ENCODE assay signal across 8 mouse cellular contexts in the genomic region with DNA sequence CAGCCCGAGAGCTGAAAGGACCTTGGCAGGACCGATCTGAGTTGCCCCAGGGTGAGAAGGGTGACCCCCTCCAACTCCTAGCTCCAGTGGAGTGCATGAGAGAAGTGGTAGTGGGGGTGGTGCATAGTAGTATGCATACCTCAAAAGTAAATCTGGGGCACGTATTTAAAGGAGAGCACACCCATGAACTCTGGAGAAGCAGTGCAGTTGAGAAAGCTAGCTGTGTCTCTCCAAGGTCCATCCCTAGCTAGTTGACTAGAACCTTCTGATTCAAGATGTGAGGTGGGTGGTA. TPM values are rescaled to one million over a fixed set of nuclear protein-coding genes. Genes with fewer than 3 reads are reported as not detected.
A peak's percentile ranks its signal among the peaks of the same experiment; 100 is the strongest.
DNase-seq lines count a peak whose midpoint lies in the region; ATAC-seq and TF ChIP-seq lines count a peak whose summit lies in the region.

No protein-coding gene starts in this region.

- 4% methylated on average over 3 of the region's 3 CpGs for WGBS in liver, embryonic 12.5 days (ENCODE audit: insufficient replicate concordance)
- 0% methylated on average over 3 of the region's 3 CpGs for WGBS in stomach, postnatal 0 days

- no peak for DNase-seq in gastrocnemius, adult 2 months
- no peak for DNase-seq in gastrocnemius, postnatal 4 days (ENCODE audit: low spot score in 2 of 2)
- DNase-seq in testis, postnatal 10 days (ENCODE audit: low spot score), result no peak
- no peak for DNase-seq in stomach, postnatal 0 days (ENCODE audit: low spot score)
- DNase-seq in ovary, postnatal 36 days (ENCODE audit: low spot score), result no peak
- DNase-seq in T-cell, adult 2 months (ENCODE audit: low spot score), result no peak

- peak overlapping the region; percentile 93 for H3K9ac ChIP-seq in liver, embryonic 12.5 days
- peak overlapping the region; percentile 68 for H3K9ac ChIP-seq in stomach, postnatal 0 days (ENCODE audit: low read length)

- H3K9me3 ChIP-seq in liver, embryonic 12.5 days (replicated peaks), result no peaks in the 10 kb centered on the region
- H3K9me3 ChIP-seq in stomach, postnatal 0 days (ENCODE audit: control insufficient read depth, low read length), result no peaks in the 10 kb centered on the region

- TF ChIP-seq CTCF in gastrocnemius, adult 2 months (IDR thresholded peaks at IDR 0.05), result no peak
- TF ChIP-seq CTCF in testis, adult 2 months (IDR thresholded peaks at IDR 0.05; ENCODE audit: control insufficient read depth, insufficient read depth, insufficient replicate concordance, low read depth, low read length), result no peak
- no peak for TF ChIP-seq CTCF in stomach, postnatal 0 days (IDR thresholded peaks at IDR 0.05; ENCODE audit: low read depth)

- peak overlapping the region; percentile 77 for H3K4me3 ChIP-seq in gastrocnemius, adult 2 months
- peak overlapping the region; percentile 60 for H3K4me3 ChIP-seq in testis, adult 2 months (ENCODE audit: control insufficient read depth, low read depth, low read length)
- peak overlapping the region; percentile 75 for H3K4me3 ChIP-seq in liver, embryonic 12.5 days
- peak overlapping the region; percentile 56 for H3K4me3 ChIP-seq in stomach, postnatal 0 days (ENCODE audit: low read depth, low read length)

- ATAC-seq in liver, embryonic 12.5 days, result no peak
- ATAC-seq in stomach, postnatal 0 days (ENCODE audit: low FRiP score, low TSS enrichment), result peak; percentile 16; the same call in 1 of the 2 replicates

- intact Hi-C loops in gastrocnemius, adult 2 months (cut with DNase I), result no loop called here

- H3K4me1 ChIP-seq in testis, adult 2 months (ENCODE audit: control insufficient read depth, insufficient read depth, low read length), result peaks cover 10% of the 10 kb centered on the region
- peaks cover 92% of the 10 kb centered on the region for H3K4me1 ChIP-seq in liver, embryonic 12.5 days
- peaks cover 8% of the 10 kb centered on the region for H3K4me1 ChIP-seq in stomach, postnatal 0 days (replicated peaks; ENCODE audit: control insufficient read depth, insufficient read depth)

- peak overlapping the region; percentile 87 for H3K27ac ChIP-seq in gastrocnemius, adult 2 months
- H3K27ac ChIP-seq in testis, adult 2 months (ENCODE audit: control insufficient read depth, insufficient read depth, low read depth, low read length), result no peak overlapping the region
- peak overlapping the region; percentile 98 for H3K27ac ChIP-seq in liver, embryonic 12.5 days
- no peak overlapping the region; the same call in 1 of the 2 replicates for H3K27ac ChIP-seq in stomach, postnatal 0 days (replicated peaks)

- H3K4me2 ChIP-seq in liver, embryonic 12.5 days, result peak overlapping the region; percentile 98
- H3K4me2 ChIP-seq in stomach, postnatal 0 days (replicated peaks; ENCODE audit: low read depth), result peak overlapping the region; percentile 83

- no peak for TF ChIP-seq EP300 in stomach, postnatal 0 days (optimal IDR thresholded peaks at IDR 0.05)

- H3K27me3 ChIP-seq in testis, adult 2 months (ENCODE audit: control insufficient read depth, insufficient read depth, low read length), result no peaks in the 10 kb centered on the region
- no peaks in the 10 kb centered on the region for H3K27me3 ChIP-seq in liver, embryonic 12.5 days (replicated peaks)
- no peaks in the 10 kb centered on the region for H3K27me3 ChIP-seq in stomach, postnatal 0 days (ENCODE audit: control insufficient read depth, insufficient read depth, low read length)

- H3K36me3 ChIP-seq in testis, adult 2 months (ENCODE audit: control insufficient read depth, insufficient read depth, low read length), result no peaks in the 10 kb centered on the region
- peaks cover 58% of the 10 kb centered on the region for H3K36me3 ChIP-seq in liver, embryonic 12.5 days
- H3K36me3 ChIP-seq in stomach, postnatal 0 days (ENCODE audit: control insufficient read depth, insufficient read depth, low read length), result no peaks in the 10 kb centered on the region

- TF ChIP-seq POLR2A in testis, adult 2 months (IDR thresholded peaks at IDR 0.05; ENCODE audit: control insufficient read depth, low read depth, low read length), result no peak

RNA-seq across cellular contexts. Expression of a gene that starts 17.0 kb away (rescaled TPM):
- total RNA-seq in gastrocnemius, adult 2 months (2021), result 1 to 10 TPM; 4.0 to 4.7 TPM
- 10 to 100 TPM; 24.2 to 26.1 TPM for total RNA-seq in gastrocnemius, postnatal 4 days (2021)
- 362 and 384 TPM in 2 replicates for polyA plus RNA-seq in testis, adult 2 months (2012; rRNA removed)
- polyA plus RNA-seq in liver, embryonic 12.5 days (2016; fragmentation: Nextera tagmentation; extraction: Ambion mirVana), result 189 and 191 TPM in 2 replicates
- 14.7 and 14.8 TPM in 2 replicates for polyA plus RNA-seq in stomach, postnatal 0 days (2015; fragmentation: Nextera tagmentation; extraction: Ambion mirVana)

RNA-seq across cellular contexts. Expression of a gene that starts 17.0 kb away (rescaled TPM):
- total RNA-seq in gastrocnemius, adult 2 months (2021), result under 1 TPM; 0.28 to 0.46 TPM
- total RNA-seq in gastrocnemius, postnatal 4 days (2021), result 1 to 10 TPM; 1.2 to 1.5 TPM
- polyA plus RNA-seq in testis, adult 2 months (2012; rRNA removed), result 339 and 362 TPM in 2 replicates
- polyA plus RNA-seq in liver, embryonic 12.5 days (2016; fragmentation: Nextera tagmentation; extraction: Ambion mirVana), result 0.17 and 0.32 TPM in 2 replicates
- polyA plus RNA-seq in stomach, postnatal 0 days (2015; fragmentation: Nextera tagmentation; extraction: Ambion mirVana), result 0.36 and 0.58 TPM in 2 replicates

RNA-seq across cellular contexts. Expression of a gene that starts 22.9 kb away (rescaled TPM):
- 1 to 10 TPM; 2.2 to 2.3 TPM for total RNA-seq in gastrocnemius, adult 2 months (2021)
- total RNA-seq in gastrocnemius, postnatal 4 days (2021), result 10 to 100 TPM; 16.8 to 28.4 TPM
- polyA plus RNA-seq in testis, adult 2 months (2012; rRNA removed), result 7.6 and 12.0 TPM in 2 replicates
- polyA plus RNA-seq in liver, embryonic 12.5 days (2016; fragmentation: Nextera tagmentation; extraction: Ambion mirVana), result 6.9 and 10.0 TPM in 2 replicates
- polyA plus RNA-seq in stomach, postnatal 0 days (2015; fragmentation: Nextera tagmentation; extraction: Ambion mirVana), result 27.5 and 31.2 TPM in 2 replicates

RNA-seq across cellular contexts. Expression of a gene that starts 38.1 kb away (rescaled TPM):
- 1,000 to 10,000 TPM; 2,168 to 2,432 TPM for total RNA-seq in gastrocnemius, adult 2 months (2021)
- total RNA-seq in gastrocnemius, postnatal 4 days (2021), result 1,000 to 10,000 TPM; 1,831 to 1,888 TPM
- 268 and 313 TPM in 2 replicates for polyA plus RNA-seq in testis, adult 2 months (2012; rRNA removed)
- polyA plus RNA-seq in liver, embryonic 12.5 days (2016; fragmentation: Nextera tagmentation; extraction: Ambion mirVana), result 5,199 and 5,262 TPM in 2 replicates
- 2,976 and 2,992 TPM in 2 replicates for polyA plus RNA-seq in stomach, postnatal 0 days (2015; fragmentation: Nextera tagmentation; extraction: Ambion mirVana)

Comparison
In these comparisons a context has a peak if more than half of its experiments do, and no peak if none do; other contexts are left out.
1. H3K27ac ChIP-seq: peak in gastrocnemius, adult 2 months (single experiment) and liver, embryonic 12.5 days (single experiment); none in testis, adult 2 months (single experiment) and stomach, postnatal 0 days (single experiment).
2. RNA of a gene that starts 17.0 kb away (polyA plus RNA-seq): 362 to 384 TPM in testis, adult 2 months and 189 to 191 TPM in liver, embryonic 12.5 days; 14.7 to 14.8 TPM in stomach, postnatal 0 days; every median in the first group is over 10 times any median in the second.
3. RNA of a gene that starts 17.0 kb away (polyA plus RNA-seq): 339 to 362 TPM in testis, adult 2 months; 0.36 to 0.58 TPM in stomach, postnatal 0 days and 0.17 to 0.32 TPM in liver, embryonic 12.5 days; every median in the first group is over 100 times any median in the second.
4. Peak in every context shown above with its lines, with median percentiles within 50 percentile points of each other: H3K4me3 ChIP-seq.